Mouse (Mus musculus) cerebellum, adult 2 months (tissue): Measurements from ENCODE around the gene Smtn. TPM values are rescaled to one million over a fixed set of nuclear protein-coding genes. Genes with fewer than 3 reads are reported as not detected.
A peak's percentile ranks its signal among the peaks of the same experiment; 100 is the strongest.

Experiments
- DNase-seq, 2 experiments: peaks; one replicate each; pipeline ENCODE4 v3.0.0; 2021
- H3K27ac ChIP-seq: fragments of 200-500 bp; 2 replicates; pipeline ENCODE4 v1.5.1; 2012; ENCODE audit warnings: low read length, control low read depth, inconsistent platforms; ENCODE audit not compliant: insufficient read depth
- H3K27me3 ChIP-seq: fragments of 200-500 bp; 2 replicates; pipeline ENCODE4 v1.6.1; 2012; ENCODE audit warnings: inconsistent platforms, mild to moderate bottlenecking, low read length, moderate library complexity; ENCODE audit not compliant: control insufficient read depth, insufficient read depth
- H3K4me1 ChIP-seq: fragments of 200-500 bp; 2 replicates; pipeline ENCODE4 v1.6.1; 2011; ENCODE audit warnings: low read length; ENCODE audit not compliant: control insufficient read depth, insufficient read depth
- H3K4me3 ChIP-seq: fragments of 200-500 bp; replicated peaks from 2 replicates; pipeline ENCODE3; 2011; ENCODE audit warnings: mild to moderate bottlenecking, low read depth, low read length, control low read depth; ENCODE audit not compliant: insufficient read depth
- CTCF ChIP-seq: fragments of 200-500 bp; IDR thresholded peaks from 2 replicates; pipeline ENCODE4 v1.5.1; 2011; ENCODE audit warnings: low read depth, mild to moderate bottlenecking, control low read depth, low read length, moderate library complexity, borderline replicate concordance; ENCODE audit not compliant: insufficient read depth
- POLR2A ChIP-seq: fragments of 200-500 bp; IDR thresholded peaks from 2 replicates; pipeline ENCODE4 v1.6.1; 2011; ENCODE audit warnings: low read length, control low read depth, borderline replicate concordance; ENCODE audit not compliant: insufficient read depth
- WGBS: fragments of 180-500 bp; shearing (Covaris S2); methylation state at CpG from one replicate; pipeline ENCODE4 v1.1.7; 2018; 5-methylcytosine and 5-hydroxymethylcytosine counted together
- polyA plus RNA-seq: library from polyadenylated mRNA; depleted of rRNA; stranded (reverse); fragments of >200 nt; gene quantifications from 2 replicates; pipeline ENCODE4 v1.2.3, GENCODE M21; 2012

Smtn gene
- polyA plus RNA-seq, 1 experiment = 6.1 TPM

DNA sequence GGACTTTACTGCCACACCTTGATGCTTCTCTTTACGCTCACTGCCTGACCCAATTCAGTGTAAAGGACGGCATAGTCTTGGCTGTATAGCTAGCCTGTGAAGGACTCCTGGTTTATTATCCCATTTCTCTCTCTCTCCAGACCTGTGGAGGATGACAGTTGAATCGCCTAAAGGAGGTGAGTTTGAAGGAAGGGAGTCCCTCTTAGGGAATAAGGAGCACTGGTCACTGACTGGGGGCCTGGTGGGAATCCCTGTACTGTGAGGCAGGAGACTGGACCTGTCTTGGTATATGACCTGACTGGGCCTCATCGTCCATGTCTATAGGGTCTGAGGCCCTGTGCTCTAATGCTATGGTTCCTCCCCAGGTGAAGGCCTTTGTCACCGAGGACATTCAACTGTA, 24.3 kb downstream of the Smtn start:
- DNase-seq = peak in 1 of 2 experiments; percentile 58
- 10% methylated on average over 5 of the region's 5 CpGs for WGBS
- no peaks in the 10 kb centered on the region for H3K27me3 ChIP-seq
- no peak for TF ChIP-seq POLR2A
- TF ChIP-seq CTCF = no peak
- peak overlapping the region; percentile 86 for H3K4me3 ChIP-seq
- peaks cover 35% of the 10 kb centered on the region for H3K4me1 ChIP-seq
- peak overlapping the region; percentile 93 for H3K27ac ChIP-seq

DNA sequence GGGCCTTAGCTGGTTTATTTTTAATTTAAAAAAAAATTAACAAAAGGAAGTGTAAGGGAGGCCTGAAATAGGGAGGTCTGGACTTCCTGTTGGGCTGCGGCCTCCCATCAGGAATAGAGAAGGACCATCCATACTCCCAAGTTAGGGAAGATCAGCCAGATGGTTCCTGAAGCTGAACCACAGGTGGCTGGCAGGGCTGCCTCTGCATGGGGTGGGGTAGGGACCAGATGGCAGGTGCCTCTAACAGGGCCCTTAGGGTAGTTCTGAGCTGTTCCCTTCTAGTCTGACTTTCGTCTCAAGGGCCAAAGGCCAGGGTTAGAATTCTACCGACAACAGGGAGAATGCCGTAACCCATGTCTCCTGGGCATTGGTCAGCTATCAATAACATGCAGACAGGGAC, 24.8 kb downstream of the Smtn start:
- TF ChIP-seq POLR2A = no peak; the same call in 1 of the 2 replicates
- TF ChIP-seq CTCF = no peak
- peaks cover 30% of the 10 kb centered on the region for H3K4me1 ChIP-seq
- H3K4me3 ChIP-seq = peak overlapping the region; percentile 86
- peak overlapping the region; percentile 93 for H3K27ac ChIP-seq
- 4% methylated on average over 4 of the region's 4 CpGs for WGBS
- DNase-seq = peak; percentile 92 to 96
- H3K27me3 ChIP-seq = no peaks in the 10 kb centered on the region

DNA sequence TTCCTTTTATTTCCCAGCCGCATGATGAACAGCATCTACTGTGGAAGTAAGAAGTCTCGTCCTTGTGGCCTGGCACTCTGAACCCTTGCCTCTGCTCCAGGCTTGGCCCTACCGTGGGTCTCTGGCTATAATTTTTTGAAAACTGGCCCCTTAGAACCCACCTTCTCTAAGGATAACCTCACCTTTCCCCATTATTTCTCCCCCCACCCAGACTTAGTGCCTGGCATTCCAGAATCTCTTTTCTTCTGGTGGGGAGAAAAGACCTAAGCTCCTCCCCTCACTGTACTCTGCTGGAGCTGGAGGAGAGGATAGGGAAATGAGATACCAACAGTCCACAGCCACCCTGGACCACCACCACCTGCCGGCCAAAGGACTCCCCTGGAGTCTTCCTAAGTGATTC, 25.2 kb downstream of the Smtn start:
- Histone ChIP-seq H3K27me3 (no peaks in the 10 kb centered on the region), H3K27ac (peak overlapping the region; percentile 93), H3K4me1 (peaks cover 26% of the 10 kb centered on the region), H3K4me3 (peak overlapping the region; percentile 86)
- peak in 1 of 2 experiments; percentile 57 for DNase-seq
- WGBS = 3% methylated on average over 4 of the region's 4 CpGs
- TF ChIP-seq POLR2A (no peak), CTCF (no peak)

DNA sequence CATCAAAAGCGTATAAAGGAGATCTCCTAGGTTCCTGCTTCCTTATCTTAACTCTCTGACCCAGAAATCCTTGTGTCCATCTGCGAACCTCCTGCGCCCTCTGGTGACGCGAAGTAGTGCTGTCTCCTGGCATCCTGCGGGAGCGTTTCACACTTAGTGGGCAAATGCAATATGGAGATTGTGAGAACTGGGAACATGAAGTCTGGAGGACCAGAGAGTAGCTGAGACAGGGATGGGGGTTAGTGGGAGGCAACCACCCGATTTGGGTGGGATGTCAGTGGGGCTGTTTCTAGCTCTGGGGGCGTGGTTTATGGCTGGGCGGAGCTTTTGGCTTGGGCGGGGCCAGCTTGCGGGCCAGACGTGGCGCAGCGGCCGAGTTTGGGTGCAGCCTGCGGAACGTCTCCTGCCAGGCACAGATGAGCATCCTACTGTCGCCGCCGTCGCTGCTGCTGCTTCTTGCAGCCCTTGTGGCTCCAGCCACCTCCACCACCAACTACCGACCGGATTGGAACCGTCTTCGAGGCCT, 25.8 kb downstream of the Smtn start, which contains the start of gene Selenom:
Gene Selenom, plus strand, starts transcription at position 156 of the 526 bp plus-strand sequence.
- no peaks in the 10 kb centered on the region for H3K27me3 ChIP-seq
- H3K4me3 ChIP-seq = peak within 1 kb of the TSS; percentile 86
- TF ChIP-seq CTCF = peak; percentile 99
- TF ChIP-seq POLR2A = peak; percentile 98
- under 1% methylated on average over 26 of the region's 26 CpGs for WGBS
- H3K4me1 ChIP-seq = peaks cover 21% of the 10 kb centered on the region
- peak within 1 kb of the TSS; percentile 93 for H3K27ac ChIP-seq
- DNase-seq = peak; percentile 94 to 98

DNA sequence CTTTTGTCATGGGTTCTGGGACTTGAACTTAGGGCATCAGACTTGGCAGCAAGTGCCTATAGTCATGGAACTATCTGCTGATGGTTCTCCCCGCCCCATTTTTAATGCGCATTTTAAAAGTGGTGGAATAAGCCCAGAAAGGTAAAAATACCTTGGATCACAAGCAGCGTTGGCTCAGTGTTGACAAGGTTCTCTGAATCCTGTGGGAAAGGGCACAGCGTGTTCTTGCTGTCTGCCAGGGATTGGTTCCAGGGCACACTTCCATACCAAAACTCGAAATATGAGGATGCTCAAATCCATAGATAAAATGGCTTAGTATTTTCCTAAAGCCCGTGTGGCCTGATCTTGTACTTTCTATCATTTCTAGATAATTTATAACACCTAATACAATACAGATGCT, 27.1 kb downstream of the Smtn start:
- no peaks in the 10 kb centered on the region for H3K27me3 ChIP-seq
- TF ChIP-seq POLR2A (no peak), CTCF (no peak)
- H3K27ac ChIP-seq = peak overlapping the region; percentile 69; the same call in 1 of the 2 replicates
- peak; percentile 73 to 85 for DNase-seq
- 13% methylated on average over 6 of the region's 6 CpGs for WGBS
- H3K4me3 ChIP-seq = no peak overlapping the region
- peaks cover 12% of the 10 kb centered on the region for H3K4me1 ChIP-seq

DNA sequence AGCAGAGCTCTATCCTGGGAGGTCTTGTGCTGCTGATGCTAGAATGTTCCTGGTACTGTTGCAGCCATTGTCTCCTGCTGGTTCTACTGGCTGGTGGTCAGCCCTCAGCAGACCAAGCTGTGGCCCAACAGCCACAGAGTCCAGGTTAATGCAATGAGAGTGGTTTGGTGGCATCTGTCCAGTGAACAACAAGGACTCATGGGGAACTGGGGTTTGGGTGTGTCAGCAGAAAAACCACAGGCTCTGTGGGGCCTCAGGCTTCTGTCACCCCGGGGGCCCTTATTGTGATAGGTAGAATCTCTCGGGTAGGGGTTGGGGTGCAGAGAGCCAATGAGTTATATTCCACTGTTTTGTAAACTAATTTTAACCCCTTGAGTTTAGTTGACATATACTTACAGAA, 30.1 kb downstream of the Smtn start:
- 85% methylated on average over 2 of the region's 2 CpGs for WGBS

DNA sequence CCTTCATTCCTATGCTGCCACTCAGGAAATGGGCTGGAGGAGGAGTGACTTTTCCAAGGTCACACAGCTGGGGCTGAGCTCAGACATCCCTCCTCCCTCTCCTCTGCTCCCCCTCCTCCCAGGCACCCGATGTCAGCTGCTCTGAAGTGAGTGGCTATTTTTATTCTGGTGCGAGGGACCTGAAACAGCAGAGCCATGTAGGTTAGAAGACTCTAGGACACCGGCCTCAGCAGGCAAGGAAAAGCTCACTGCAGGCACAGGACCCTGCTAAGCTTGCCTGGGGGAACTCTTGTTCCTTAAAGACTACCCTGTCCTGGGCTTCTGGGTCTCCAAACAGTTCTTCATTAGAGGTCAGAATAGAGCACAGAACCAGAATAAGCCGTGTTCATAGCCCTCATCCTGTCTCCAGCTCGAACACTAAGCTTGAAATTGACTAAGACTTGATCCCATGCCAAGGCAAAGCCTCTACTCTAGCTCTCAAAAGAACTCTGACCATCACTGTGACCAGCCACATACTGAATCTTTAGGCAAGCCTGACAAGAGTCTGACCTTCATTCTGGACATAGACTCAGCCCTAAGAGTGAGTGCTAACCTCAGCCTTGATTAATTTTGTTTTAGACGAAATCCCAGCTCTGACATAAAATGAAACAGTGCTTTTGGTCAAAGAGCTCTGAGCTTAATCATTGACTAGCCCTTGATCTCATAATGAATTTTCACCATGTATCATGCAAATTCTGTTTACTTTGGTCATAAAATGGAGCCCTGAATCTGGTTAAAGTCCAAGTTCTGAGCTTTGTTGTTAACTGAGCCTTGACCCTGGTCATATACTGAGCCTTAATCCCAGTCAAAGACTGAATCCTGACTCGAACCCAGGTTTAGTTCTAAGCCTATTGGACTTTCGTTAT, 31.0 kb downstream of the Smtn start:
- Histone ChIP-seq H3K4me3 (no peak overlapping the region), H3K27me3 (no peaks in the 10 kb centered on the region), H3K27ac (no peak overlapping the region), H3K4me1 (peaks cover 33% of the 10 kb centered on the region)
- TF ChIP-seq CTCF (no peak), POLR2A (no peak)
- 38% methylated on average over 8 of the region's 8 CpGs for WGBS
- DNase-seq = peak in 1 of 2 experiments; percentile 32

More for the DNA sequence above, 30.1 kb downstream of the Smtn start:
- TF ChIP-seq CTCF = no peak
- no peak for TF ChIP-seq POLR2A
- H3K27me3 ChIP-seq = no peaks in the 10 kb centered on the region
- H3K27ac ChIP-seq = no peak overlapping the region
- no peak overlapping the region for H3K4me3 ChIP-seq
- no peak for DNase-seq
- peaks cover 27% of the 10 kb centered on the region for H3K4me1 ChIP-seq
